Mouse (Mus musculus) cerebellum, adult 18-20 months (tissue): ENCODE measurements around the gene Olfr460.
"Not testable (repeated sequence)": the region's sequence is repeated elsewhere in the genome, so short reads cannot be mapped to it uniquely, and the experiment has no call there.

Experiments
- DNase-seq, 2 experiments: peaks; one replicate each; pipeline ENCODE4 v3.0.0; 2021

Olfr460 gene

DNA sequence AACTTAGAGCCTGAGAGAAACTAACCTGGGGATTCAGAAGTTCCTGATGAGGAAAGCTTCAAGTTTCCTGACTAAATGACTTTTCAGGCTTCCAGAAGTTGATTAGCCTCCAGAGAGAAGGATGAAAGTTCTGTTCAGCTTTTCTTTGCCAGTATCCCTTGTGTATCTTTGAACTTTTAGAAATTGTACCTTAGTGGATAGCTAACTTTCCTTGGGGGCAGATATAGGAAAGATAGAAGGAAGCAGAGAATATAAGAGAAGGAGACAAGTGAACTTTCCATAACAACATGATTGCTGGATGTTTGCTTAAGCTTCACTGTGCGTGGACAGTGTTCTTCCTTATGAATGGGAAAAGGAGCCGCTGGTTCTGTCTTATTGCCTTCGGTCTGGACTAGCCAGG lies at the start of gene Olfr460:
Olfr460 (plus strand) TSS at position 301 of the 400 bp plus-strand sequence.
- DNase-seq: no peak

DNA sequence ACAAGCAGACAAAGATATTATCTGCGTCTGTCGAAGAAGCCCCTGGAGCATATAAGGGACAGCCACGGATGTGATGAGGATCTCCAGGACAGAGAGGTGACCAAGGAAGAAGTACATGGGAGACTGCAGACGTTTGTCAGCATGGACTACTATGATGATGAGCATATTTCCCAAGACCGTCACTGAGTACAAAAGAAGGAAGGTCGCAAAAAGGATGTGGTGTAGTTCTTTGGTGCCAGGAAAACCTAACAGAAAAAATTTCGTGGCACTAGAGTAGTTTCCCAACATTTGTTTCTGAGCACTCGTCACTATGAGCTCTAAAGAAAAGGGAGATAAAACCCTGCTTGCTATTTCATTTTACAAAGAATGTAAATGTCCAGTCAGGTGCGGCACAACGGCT lies 24.6 kb upstream of the Olfr460 start:
- no peak for DNase-seq

GRCm38 (mm10) chr6:40554950-40555349 lies 14.3 kb upstream of the Olfr460 start, which contains the start of gene Olfr461:
TSS of gene Olfr461 (minus strand) at chr6:40555050.
- DNase-seq: no peak

- no peak for DNase-seq
Measured at GRCm38 (mm10) chr6:40573618-40574017, 4.3 kb downstream of the Olfr460 start.

DNA sequence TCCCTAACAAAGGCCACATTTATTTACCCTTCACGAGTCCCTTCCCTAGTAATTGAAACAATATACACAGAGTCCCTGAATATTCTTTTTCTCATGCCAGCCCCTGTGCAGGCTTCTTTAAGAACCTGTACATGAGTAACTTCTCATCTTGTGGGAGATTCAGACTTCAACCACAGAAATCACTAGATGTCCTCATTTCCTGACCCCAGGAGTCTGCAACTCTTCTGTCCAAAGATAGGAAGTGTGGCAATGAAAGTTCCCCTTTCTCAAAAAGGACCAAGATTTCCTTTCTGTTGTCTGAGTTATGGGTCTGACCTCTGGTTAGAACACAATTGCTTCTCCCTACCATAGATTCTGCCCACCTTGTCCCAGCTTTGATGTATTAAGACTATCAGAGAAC lies 7.0 kb downstream of the Olfr460 start:
- no peak for DNase-seq

DNA sequence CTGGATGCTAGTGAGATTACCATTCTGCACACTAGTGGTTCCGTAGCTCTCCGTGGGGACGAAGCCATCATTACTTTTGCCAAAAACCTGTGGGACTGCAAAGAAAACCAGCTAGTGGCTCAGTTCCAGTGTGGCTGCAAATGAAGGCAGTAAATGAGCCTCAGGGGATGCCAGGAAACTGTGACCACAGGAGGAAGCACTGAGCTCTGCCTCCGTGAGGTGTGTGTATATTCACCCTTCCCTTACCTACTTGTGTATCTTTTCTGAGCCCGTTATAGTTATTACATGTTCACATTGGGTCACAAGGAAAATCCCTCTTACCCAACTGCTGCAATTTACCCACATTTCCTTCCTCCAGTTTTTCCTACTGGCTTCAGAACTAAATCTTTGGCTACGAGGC lies 15.0 kb downstream of the Olfr460 start:
- DNase-seq: no peak

GRCm38 (mm10) chr6:40585645-40586044 lies 16.4 kb downstream of the Olfr460 start, which contains the start of gene Clec5a:
TSS of gene Clec5a (minus strand) at chr6:40585821.
- no peak for DNase-seq

DNA sequence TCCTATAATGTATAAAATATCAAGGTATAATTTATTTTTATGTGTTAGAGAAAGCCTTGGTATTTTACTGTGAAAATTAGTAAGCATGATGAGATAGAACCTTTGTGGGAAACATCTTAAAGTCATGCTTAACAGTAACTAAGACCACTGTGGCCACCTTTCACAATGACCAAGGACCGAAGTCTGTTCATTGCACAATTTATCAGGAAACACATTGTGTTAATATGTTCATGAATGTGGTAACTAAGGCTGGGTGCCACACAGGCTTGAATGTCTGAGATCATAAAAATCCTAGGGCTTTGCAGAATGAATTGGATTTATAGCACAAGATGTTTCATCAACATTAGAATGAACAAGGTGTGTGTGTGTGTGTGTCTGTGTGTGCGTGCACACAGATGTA lies 19.1 kb downstream of the Olfr460 start:
- DNase-seq: no peak

DNA sequence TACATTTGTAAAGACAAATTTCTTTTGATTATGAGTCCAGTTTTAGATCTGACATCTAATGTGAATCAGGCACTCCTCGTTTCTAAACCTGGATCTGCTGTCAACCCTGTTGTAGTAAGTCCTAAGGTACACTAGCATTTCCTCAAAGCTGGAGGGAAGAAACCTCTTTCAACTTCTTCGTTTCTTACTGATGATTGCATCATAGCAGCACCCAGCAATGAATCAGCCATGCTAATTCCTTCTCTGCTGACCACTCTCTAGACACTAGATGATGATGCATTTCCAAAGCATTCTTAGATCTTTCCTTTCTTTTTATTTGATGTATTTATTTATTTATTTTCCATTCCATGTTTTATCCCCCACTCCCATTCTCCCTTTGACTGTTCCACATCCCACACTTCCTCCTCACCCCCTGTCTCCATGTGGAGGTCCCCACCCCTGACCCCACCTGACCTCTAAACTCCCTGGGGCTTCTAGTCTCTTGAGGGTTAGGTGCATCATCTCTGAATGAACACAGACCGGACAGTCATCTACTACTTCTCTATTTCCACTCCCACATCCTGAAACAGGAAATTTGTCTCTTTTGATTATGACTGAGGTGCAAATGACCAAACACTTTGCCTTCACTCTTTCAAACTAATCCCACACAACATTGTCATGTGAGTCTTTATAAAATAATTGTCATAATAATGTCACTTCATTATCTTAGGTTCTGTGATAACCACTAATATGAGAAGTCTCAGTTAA lies 25.7 kb downstream of the Olfr460 start:
- no peak for DNase-seq

GRCm38 (mm10) chr6:40598546-40598945 lies 29.3 kb downstream of the Olfr460 start:
- DNase-seq: not testable (repeated sequence)

DNA sequence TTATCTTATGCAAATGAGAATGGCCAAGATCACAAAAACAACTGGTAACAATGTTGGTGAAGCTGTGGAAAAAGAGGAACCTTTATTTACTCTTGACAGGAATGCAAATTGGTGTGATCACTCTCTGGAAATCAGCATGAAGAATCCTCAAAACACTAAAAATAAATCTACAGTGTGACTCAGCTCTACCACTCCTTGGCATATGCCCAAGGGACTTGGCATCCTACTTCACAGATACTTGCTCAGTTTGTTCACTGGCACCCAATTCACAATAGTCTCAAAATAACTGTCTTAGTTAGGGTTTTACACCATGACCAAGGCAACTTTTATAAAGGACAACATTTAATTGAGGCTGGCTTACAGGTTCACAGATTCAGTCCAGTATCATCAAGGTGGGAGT lies 38.1 kb downstream of the Olfr460 start:
- peak; percentile 14 to 37 for DNase-seq

- DNase-seq: no peak
Measured at GRCm38 (mm10) chr6:40610244-40610643, 41.0 kb downstream of the Olfr460 start.

GRCm38 (mm10) chr6:40613260-40613852 lies 44.1 kb downstream of the Olfr460 start, which contains the start of gene Tas2r138:
TSS of gene Tas2r138 (minus strand) at chr6:40613310.
- no peak for DNase-seq

GRCm38 (mm10) chr6:40617965-40618364 lies 48.7 kb downstream of the Olfr460 start:
- peak; percentile 52 to 64 for DNase-seq
